In genomic region chr13:26272850-26273249, GRCm38 (mm10) we compare ENCODE assay signal across 16 mouse cellular contexts.
"Had no signal": no experiment of that assay in that cellular context is flagged by ENCODE, and none has a peak within 500 bp of the region (broad histone marks: within the 10 kb centered on the region; RNA-seq: fewer than 3 reads in every experiment).

No protein-coding gene starts in this region.

- H3K4me1 ChIP-seq: midbrain, embryonic 10.5 days; midbrain, embryonic 12.5 days; neural tube, embryonic 15.5 days; stomach, embryonic 15.5 days had no signal

- H3K36me3 ChIP-seq: midbrain, embryonic 10.5 days; midbrain, embryonic 12.5 days; neural tube, embryonic 13.5 days; neural tube, embryonic 15.5 days; stomach, embryonic 15.5 days had no signal

- H3K27me3 ChIP-seq: midbrain, embryonic 12.5 days; neural tube, embryonic 13.5 days; neural tube, embryonic 15.5 days; stomach, embryonic 15.5 days had no signal

- DNase-seq: lung, adult 18-20 months; lung, embryonic 14.5 days; lung, postnatal 10 days; lung, postnatal 4 days; midbrain, embryonic 14.5 days; right cerebral cortex, postnatal 14 days; thymus, adult 2 months; thymus, postnatal 25 days; thymus, postnatal 4 days had no signal

- H3K4me3 ChIP-seq: midbrain, embryonic 10.5 days; midbrain, embryonic 12.5 days; neural tube, embryonic 13.5 days; neural tube, embryonic 15.5 days; stomach, embryonic 15.5 days had no signal

- H3K9ac ChIP-seq: liver, embryonic 14.5 days; lung, embryonic 14.5 days; midbrain, embryonic 12.5 days; neural tube, embryonic 13.5 days; neural tube, embryonic 15.5 days; stomach, embryonic 15.5 days had no signal

- H3K27ac ChIP-seq: liver, embryonic 14.5 days; midbrain, embryonic 10.5 days; midbrain, embryonic 12.5 days; neural tube, embryonic 13.5 days; neural tube, embryonic 15.5 days; stomach, embryonic 15.5 days; stomach, postnatal 0 days had no signal

- H3K9me3 ChIP-seq: midbrain, embryonic 10.5 days; midbrain, embryonic 12.5 days; neural tube, embryonic 13.5 days; neural tube, embryonic 15.5 days; stomach, embryonic 15.5 days had no signal

- H3K4me2 ChIP-seq: lung, embryonic 14.5 days; midbrain, embryonic 12.5 days; neural tube, embryonic 13.5 days; neural tube, embryonic 15.5 days; stomach, embryonic 15.5 days had no signal
